Mouse (Mus musculus) embryonic facial prominence, embryonic 11.5 days (tissue): ENCODE results near the gene Slc27a5. TPM values are rescaled to one million over a fixed set of nuclear protein-coding genes. Genes with fewer than 3 reads are reported as not detected.

Experiments
- ATAC-seq: fragments of 200-750 bp; cut with Nextera tagmentation; replicated peaks from 2 replicates; pipeline ENCODE4 v1.8.0; 2017; ENCODE audit warnings: low read depth; ENCODE audit not compliant: insufficient number of reproducible peaks, low FRiP score, low TSS enrichment
- DNase-seq: peaks from one replicate; pipeline ENCODE4 v3.0.0-alpha.2; 2015; ENCODE audit warnings: low spot score
- H3K27ac ChIP-seq: fragments of 300-500 bp; sonication (generic); replicated peaks from 2 replicates; pipeline ENCODE4 v1.5.1; 2014; ENCODE audit warnings: mild to moderate bottlenecking, low read depth, low read length, control low read depth
- H3K27me3 ChIP-seq: fragments of 300-500 bp; sonication (generic); 2 replicates; pipeline ENCODE4 v1.6.1; 2014; ENCODE audit warnings: mild to moderate bottlenecking, low read length, moderate library complexity, mixed read lengths; ENCODE audit not compliant: control insufficient read depth, insufficient read depth
- H3K36me3 ChIP-seq: fragments of 300-500 bp; sonication (generic); replicated peaks from 2 replicates; pipeline ENCODE4 v1.6.1; 2014; ENCODE audit warnings: low read depth, mild to moderate bottlenecking, low read length, moderate library complexity, mixed read lengths; ENCODE audit not compliant: control insufficient read depth, insufficient read depth
- H3K4me1 ChIP-seq: fragments of 300-500 bp; sonication (generic); 2 replicates; pipeline ENCODE4 v1.6.1; 2014; ENCODE audit warnings: low read length, mixed read lengths; ENCODE audit not compliant: control insufficient read depth, insufficient read depth
- H3K4me2 ChIP-seq: fragments of 300-500 bp; sonication (generic); 2 replicates; pipeline ENCODE4 v1.6.1; 2014; ENCODE audit warnings: low read depth, mild to moderate bottlenecking, control low read depth, low read length, moderate library complexity
- H3K4me3 ChIP-seq: fragments of 300-500 bp; sonication (generic); 2 replicates; pipeline ENCODE4 v1.5.1; 2014; ENCODE audit warnings: low read depth, low read length, control low read depth
- H3K9ac ChIP-seq: fragments of 300-500 bp; sonication (generic); replicated peaks from 2 replicates; pipeline ENCODE4 v1.6.1; 2014; ENCODE audit warnings: mild to moderate bottlenecking, control low read depth, low read length
- H3K9me3 ChIP-seq: fragments of 300-500 bp; sonication (generic); replicated peaks from 2 replicates; pipeline ENCODE4 v1.6.1; 2016; ENCODE audit warnings: mild to moderate bottlenecking, low read length, inconsistent platforms, mixed read lengths; ENCODE audit not compliant: control insufficient read depth
- WGBS: fragments of 180-500 bp; shearing (Covaris S2); extraction: QIAGEN DNeasy Blood & Tissue Kit; methylation state at CpG from one replicate; pipeline ENCODE4 v1.1.7; 2014; 5-methylcytosine and 5-hydroxymethylcytosine counted together
- polyA plus RNA-seq: library from polyadenylated mRNA; unstranded; fragments of >200 nt; fragmentation: Nextera tagmentation; extraction: Ambion mirVana; gene quantifications from 2 replicates; pipeline ENCODE4 v1.2.1, GENCODE M21; 2014

Slc27a5 gene
- polyA plus RNA-seq, 1 experiment from 2014 or later, result not detected

- Histone ChIP-seq H3K9ac (peak overlapping the region; percentile 97), H3K27ac (peak overlapping the region; percentile 97), H3K36me3 (0 out of 2 replicates have a peak, but pooled peaks cover 3% of the 10 kb centered on the region), H3K27me3 (peaks cover 18% of the 10 kb centered on the region), H3K4me1 (peaks cover 3% of the 10 kb centered on the region), H3K9me3 (no peaks in the 10 kb centered on the region; the same call in 1 of the 2 replicates), H3K4me3 (peak overlapping the region; percentile 79), H3K4me2 (peak overlapping the region; percentile 67)
- no peak for ATAC-seq
- WGBS, result 31% methylated on average over 15 of the region's 15 CpGs
- no peak for DNase-seq
These were observed 40.7 kb upstream of the Slc27a5 start for GRCm38 (mm10) chr7:13038621-13039169.

- Histone ChIP-seq H3K9me3 (no peaks in the 10 kb centered on the region; the same call in 1 of the 2 replicates), H3K27me3 (peaks cover 12% of the 10 kb centered on the region), H3K9ac (peak within 1 kb of the TSS; percentile 97), H3K27ac (peak within 1 kb of the TSS; percentile 97), H3K4me2 (peak within 1 kb of the TSS; percentile 67), H3K4me3 (peak within 1 kb of the TSS; percentile 79), H3K4me1 (peaks cover 3% of the 10 kb centered on the region), H3K36me3 (0 out of 2 replicates have a peak, but pooled peaks cover 3% of the 10 kb centered on the region)
- WGBS, result under 1% methylated on average over 63 of the region's 65 CpGs
- DNase-seq (peak; percentile 100), ATAC-seq (peak; percentile 87)
These were observed 40.0 kb upstream of the Slc27a5 start, which contains the start of gene Ube2m for GRCm38 (mm10) chr7:13037901-13038555. Ube2m (minus strand) TSS chr7:13038275.

- Histone ChIP-seq H3K4me3 (peak overlapping the region; percentile 79), H3K9me3 (no peaks in the 10 kb centered on the region), H3K4me2 (peak overlapping the region; percentile 67), H3K36me3 (peaks cover 5% of the 10 kb centered on the region; the same call in 1 of the 2 replicates), H3K4me1 (peaks cover 3% of the 10 kb centered on the region), H3K27me3 (peaks cover 6% of the 10 kb centered on the region; the same call in 1 of the 2 replicates), H3K9ac (peak overlapping the region; percentile 97), H3K27ac (peak overlapping the region; percentile 97)
- DNase-seq, result peak; percentile 49
- WGBS, result under 1% methylated on average over 32 of the region's 33 CpGs
- ATAC-seq, result no peak
These were observed 39.4 kb upstream of the Slc27a5 start for GRCm38 (mm10) chr7:13037366-13037765.

- WGBS, result 51% methylated on average over 4 of the region's 4 CpGs
- Histone ChIP-seq H3K27ac (no peak overlapping the region), H3K4me1 (peaks cover 3% of the 10 kb centered on the region), H3K9ac (peak overlapping the region; percentile 97), H3K4me2 (peak overlapping the region; percentile 67), H3K27me3 (0 out of 2 replicates have a peak, but pooled peaks cover 4% of the 10 kb centered on the region), H3K4me3 (peak overlapping the region; percentile 79), H3K9me3 (no peaks in the 10 kb centered on the region), H3K36me3 (peaks cover 5% of the 10 kb centered on the region; the same call in 1 of the 2 replicates)
- ATAC-seq, result no peak
- no peak for DNase-seq
These were observed 38.8 kb upstream of the Slc27a5 start for GRCm38 (mm10) chr7:13036806-13037205.

- H3K9me3 ChIP-seq, result no peaks in the 10 kb centered on the region
- no peak overlapping the region for H3K4me2 ChIP-seq
- H3K27ac ChIP-seq, result no peak overlapping the region
- H3K9ac ChIP-seq, result no peak overlapping the region
- 91% methylated on average over 17 of the region's 17 CpGs for WGBS
- H3K4me1 ChIP-seq, result peaks cover 3% of the 10 kb centered on the region
- H3K4me3 ChIP-seq, result no peak overlapping the region
- DNase-seq (no peak), ATAC-seq (peak; percentile 1; the same call in 1 of the 2 replicates)
- H3K36me3 ChIP-seq, result peaks cover 14% of the 10 kb centered on the region
- no peaks in the 10 kb centered on the region for H3K27me3 ChIP-seq
These were observed 37.3 kb upstream of the Slc27a5 start for GRCm38 (mm10) chr7:13035211-13035855.

- peaks cover 23% of the 10 kb centered on the region for H3K36me3 ChIP-seq
- under 1% methylated on average over 45 of the region's 45 CpGs for WGBS
These were observed 36.4 kb upstream of the Slc27a5 start, which contains the start of gene Chmp2a for GRCm38 (mm10) chr7:13034148-13034977. Chmp2a (minus strand) TSS chr7:13034807.

GRCm38 (mm10) chr7:13033451-13034147 lies 35.6 kb upstream of the Slc27a5 start:
- no peak overlapping the region for H3K27ac ChIP-seq
- H3K36me3 ChIP-seq, result peaks cover 31% of the 10 kb centered on the region
- H3K27me3 ChIP-seq, result no peaks in the 10 kb centered on the region
- WGBS, result 53% methylated on average over 13 of the region's 13 CpGs
- ATAC-seq (no peak), DNase-seq (no peak)
- H3K4me3 ChIP-seq, result peak overlapping the region; percentile 58
- H3K4me1 ChIP-seq, result no peaks in the 10 kb centered on the region; the same call in 1 of the 2 replicates
- H3K9me3 ChIP-seq, result no peaks in the 10 kb centered on the region
- H3K9ac ChIP-seq, result peak overlapping the region; percentile 78
- peak overlapping the region; percentile 75 for H3K4me2 ChIP-seq

More at GRCm38 (mm10) chr7:13034148-13034977, 36.4 kb upstream of the Slc27a5 start, which contains the start of gene Chmp2a:
- peak; percentile 97 for DNase-seq
- no peaks in the 10 kb centered on the region for H3K9me3 ChIP-seq
- no peaks in the 10 kb centered on the region for H3K27me3 ChIP-seq
- peak within 1 kb of the TSS; percentile 78 for H3K9ac ChIP-seq
- peak within 1 kb of the TSS; percentile 75 for H3K4me2 ChIP-seq
- peaks cover 3% of the 10 kb centered on the region for H3K4me1 ChIP-seq
- ATAC-seq, result peak; percentile 74
- H3K4me3 ChIP-seq, result peak within 1 kb of the TSS; percentile 58
- peak within 1 kb of the TSS; percentile 78; the same call in 1 of the 2 replicates for H3K27ac ChIP-seq
